Mouse (Mus musculus) kidney, postnatal 0 days (tissue): ENCODE results near the gene Gab2. TPM values are rescaled to one million over a fixed set of nuclear protein-coding genes. Genes with fewer than 3 reads are reported as not detected.
A peak's percentile ranks its signal among the peaks of the same experiment; 100 is the strongest.

ENCODE experiments used
- ATAC-seq: fragments of 200-750 bp; cut with Nextera tagmentation; replicated peaks from 2 replicates; pipeline ENCODE4 v1.8.0; 2017; ENCODE audit warnings: low read depth, moderate number of reproducible peaks, moderate TSS enrichment, moderate library complexity; ENCODE audit not compliant: low FRiP score
- DNase-seq: peaks from one replicate; pipeline ENCODE4 v3.0.0-alpha.2; 2016; ENCODE audit warnings: low spot score
- H3K27ac ChIP-seq: fragments of 300-500 bp; sonication (generic); 2 replicates; pipeline ENCODE4 v1.5.1; 2014; ENCODE audit warnings: mild to moderate bottlenecking
- H3K27me3 ChIP-seq: fragments of 300-500 bp; sonication (generic); 2 replicates; pipeline ENCODE4 v1.6.1; 2014; ENCODE audit warnings: low read length, mixed read lengths; ENCODE audit not compliant: insufficient read depth
- H3K36me3 ChIP-seq: fragments of 300-500 bp; sonication (generic); 2 replicates; pipeline ENCODE4 v1.6.1; 2014; ENCODE audit warnings: low read length, mixed read lengths; ENCODE audit not compliant: insufficient read depth
- H3K4me1 ChIP-seq: fragments of 300-500 bp; sonication (generic); replicated peaks from 2 replicates; pipeline ENCODE4 v1.6.1; 2014; ENCODE audit warnings: antibody characterized with exemption, low read length, mixed read lengths; ENCODE audit not compliant: insufficient read depth
- H3K4me2 ChIP-seq: fragments of 300-500 bp; sonication (generic); 2 replicates; pipeline ENCODE4 v1.6.1; 2014; ENCODE audit warnings: mild to moderate bottlenecking, low read length, moderate library complexity, mixed read lengths
- H3K4me3 ChIP-seq: fragments of 300-500 bp; sonication (generic); replicated peaks from 2 replicates; pipeline ENCODE4 v1.5.1; 2014; ENCODE audit warnings: low read depth, low read length
- H3K9ac ChIP-seq: fragments of 300-500 bp; sonication (generic); 2 replicates; pipeline ENCODE4 v1.6.1; 2014; ENCODE audit warnings: low read depth, low read length
- H3K9me3 ChIP-seq: fragments of 300-500 bp; sonication (generic); replicated peaks from 2 replicates; pipeline ENCODE4 v1.6.1; 2016; ENCODE audit warnings: low read length, inconsistent platforms, mixed read lengths
- CTCF ChIP-seq: IDR thresholded peaks from 2 replicates; pipeline ENCODE4 v1.5.1; 2016; ENCODE audit warnings: antibody characterized with exemption, low read depth, mild to moderate bottlenecking, moderate library complexity
- WGBS: fragments of 180-500 bp; shearing (Covaris S2); extraction: QIAGEN DNeasy Blood & Tissue Kit; methylation state at CpG from one replicate; pipeline ENCODE4 v1.1.7; 2014; 5-methylcytosine and 5-hydroxymethylcytosine counted together
- polyA plus RNA-seq: library from polyadenylated mRNA; unstranded; fragments of >200 nt; fragmentation: Nextera tagmentation; extraction: Ambion mirVana; gene quantifications from 2 replicates; pipeline ENCODE4 v1.2.1, GENCODE M21; 2015

The Gab2 gene
- 10.6 and 11.4 TPM in 2 replicates for polyA plus RNA-seq

GRCm38 (mm10) chr7:97081242-97081958, at the start of gene Gab2:
Gene Gab2, plus strand, starts transcription at chr7:97081586.
- no peak for TF ChIP-seq CTCF
- Histone ChIP-seq H3K27ac (peak within 1 kb of the TSS; percentile 98), H3K4me1 (peaks cover 4% of the 10 kb centered on the region; the same call in 1 of the 2 replicates), H3K9ac (peak within 1 kb of the TSS; percentile 98), H3K9me3 (no peaks in the 10 kb centered on the region), H3K4me3 (peak within 1 kb of the TSS; percentile 96), H3K36me3 (no peaks in the 10 kb centered on the region), H3K4me2 (peak within 1 kb of the TSS; percentile 69), H3K27me3 (no peaks in the 10 kb centered on the region)
- peak; percentile 84 for DNase-seq
- WGBS = under 1% methylated on average over 45 of the region's 83 CpGs
- ATAC-seq = peak; percentile 92

GRCm38 (mm10) chr7:97032412-97032811, 49.0 kb upstream of the Gab2 start:
- no peak for ATAC-seq

GRCm38 (mm10) chr7:97039641-97040040, 41.7 kb upstream of the Gab2 start:
- Histone ChIP-seq H3K36me3 (no peaks in the 10 kb centered on the region), H3K4me3 (no peak overlapping the region), H3K9me3 (no peaks in the 10 kb centered on the region), H3K4me1 (no peaks in the 10 kb centered on the region), H3K27ac (no peak overlapping the region), H3K4me2 (no peak overlapping the region), H3K9ac (no peak overlapping the region), H3K27me3 (no peaks in the 10 kb centered on the region)
- no peak for TF ChIP-seq CTCF
- WGBS = 31% methylated on average over 4 of the region's 4 CpGs
- DNase-seq (peak; percentile 70), ATAC-seq (no peak; the same call in 1 of the 2 replicates)

More at GRCm38 (mm10) chr7:97032412-97032811, 49.0 kb upstream of the Gab2 start:
- TF ChIP-seq CTCF = no peak
- H3K27me3 ChIP-seq = no peaks in the 10 kb centered on the region
- H3K4me1 ChIP-seq = no peaks in the 10 kb centered on the region
- WGBS = 53% methylated on average over 2 of the region's 2 CpGs
- no peaks in the 10 kb centered on the region for H3K9me3 ChIP-seq
- H3K4me3 ChIP-seq = no peak overlapping the region
- no peak overlapping the region for H3K27ac ChIP-seq
- no peak overlapping the region for H3K4me2 ChIP-seq
- H3K9ac ChIP-seq = no peak overlapping the region
- no peaks in the 10 kb centered on the region for H3K36me3 ChIP-seq
- no peak for DNase-seq

- Histone ChIP-seq H3K9ac (no peak overlapping the region), H3K27me3 (no peaks in the 10 kb centered on the region), H3K9me3 (no peaks in the 10 kb centered on the region), H3K27ac (no peak overlapping the region), H3K4me1 (no peaks in the 10 kb centered on the region), H3K4me3 (no peak overlapping the region), H3K36me3 (no peaks in the 10 kb centered on the region), H3K4me2 (no peak overlapping the region)
- DNase-seq (no peak), ATAC-seq (no peak)
- no peak for TF ChIP-seq CTCF
- WGBS = 71% methylated on average over 6 of the region's 6 CpGs
Observed at GRCm38 (mm10) chr7:97041868-97042449, 39.4 kb upstream of the Gab2 start.

- Histone ChIP-seq H3K9me3 (no peaks in the 10 kb centered on the region), H3K4me1 (no peaks in the 10 kb centered on the region), H3K4me2 (no peak overlapping the region), H3K36me3 (no peaks in the 10 kb centered on the region), H3K4me3 (no peak overlapping the region), H3K27me3 (no peaks in the 10 kb centered on the region), H3K27ac (no peak overlapping the region), H3K9ac (no peak overlapping the region)
- DNase-seq (no peak), ATAC-seq (peak; percentile 63; the same call in 1 of the 2 replicates)
- 96% methylated on average over 1 of the region's 1 CpGs for WGBS
- TF ChIP-seq CTCF = no peak
Observed at GRCm38 (mm10) chr7:97042981-97043380, 38.4 kb upstream of the Gab2 start.

- ATAC-seq = no peak
- WGBS = 85% methylated on average over 2 of the region's 2 CpGs
- TF ChIP-seq CTCF = no peak
Observed at GRCm38 (mm10) chr7:97060966-97061365, 20.4 kb upstream of the Gab2 start.

More at GRCm38 (mm10) chr7:97060966-97061365, 20.4 kb upstream of the Gab2 start:
- no peaks in the 10 kb centered on the region for H3K9me3 ChIP-seq
- no peak for DNase-seq
- H3K9ac ChIP-seq = no peak overlapping the region
- H3K4me3 ChIP-seq = no peak overlapping the region
- no peaks in the 10 kb centered on the region for H3K4me1 ChIP-seq
- no peaks in the 10 kb centered on the region for H3K27me3 ChIP-seq
- H3K4me2 ChIP-seq = no peak overlapping the region
- H3K27ac ChIP-seq = no peak overlapping the region
- 0 out of 2 replicates have a peak, but pooled peaks cover 3% of the 10 kb centered on the region for H3K36me3 ChIP-seq
